Mouse (Mus musculus): ENCODE data around the gene Nipsnap1. TPM values are rescaled to one million over a fixed set of nuclear protein-coding genes. Genes with fewer than 3 reads are reported as not detected.

Gene Nipsnap1
- polyA plus RNA-seq (2014; fragmentation: Nextera tagmentation; extraction: Ambion mirVana), result 116 and 118 TPM in 2 replicates

DNA sequence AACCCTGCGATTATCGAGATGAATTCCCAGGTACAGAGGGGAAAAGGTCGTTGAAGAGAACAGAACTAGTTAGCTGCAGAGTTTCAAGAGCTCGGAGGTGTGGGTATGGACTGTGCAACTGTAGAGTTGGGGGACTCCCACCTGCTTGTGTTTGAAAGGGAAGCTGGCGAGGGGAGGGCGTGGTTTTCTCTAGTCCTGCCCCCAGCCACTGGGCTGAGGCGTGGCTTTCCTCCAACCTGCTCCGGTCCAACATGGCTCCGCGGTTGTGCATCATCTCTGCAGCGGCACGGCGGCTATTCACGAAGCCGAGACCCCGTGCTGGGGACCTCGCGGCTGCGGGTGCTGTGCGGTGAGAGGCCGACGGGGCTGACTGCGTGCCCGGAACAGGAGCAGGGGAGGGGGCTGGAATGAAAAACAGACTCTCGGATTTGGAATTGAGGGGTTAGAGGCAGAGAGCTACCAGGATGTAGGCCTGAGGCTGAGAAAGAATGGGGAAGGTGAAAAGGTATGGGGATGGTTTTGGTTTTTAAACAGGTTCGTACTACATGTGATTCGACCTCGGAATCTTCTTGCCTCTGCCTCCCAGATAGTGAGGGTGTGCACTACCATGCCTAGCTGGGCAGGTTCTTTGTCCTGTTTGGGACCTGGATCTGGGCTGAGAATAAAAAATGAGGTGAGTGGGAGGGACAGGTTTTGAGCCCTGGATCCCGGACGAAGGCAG lies at the start of gene Nipsnap1:
Nipsnap1 (plus strand) TSS at position 197 of the 721 bp plus-strand sequence.
- Histone ChIP-seq H3K9me3 (ENCODE audit: control insufficient read depth, low read length) (no peaks in the 10 kb centered on the region), H3K27me3 (ENCODE audit: control insufficient read depth, insufficient read depth, low read length) (no peaks in the 10 kb centered on the region), H3K36me3 (replicated peaks; ENCODE audit: control insufficient read depth, insufficient read depth) (no peaks in the 10 kb centered on the region; the same call in 1 of the 2 replicates), H3K4me1 (replicated peaks; ENCODE audit: control insufficient read depth, insufficient read depth, low read length) (peaks cover 9% of the 10 kb centered on the region), H3K27ac (peak within 1 kb of the TSS; percentile 63), H3K4me3 (replicated peaks; ENCODE audit: low read length) (peak within 1 kb of the TSS; percentile 52), H3K4me2 (replicated peaks) (peak within 1 kb of the TSS; percentile 67), H3K9ac (peak within 1 kb of the TSS; percentile 71)
- DNase-seq (ENCODE audit: low spot score) (peak; percentile 84), ATAC-seq (ENCODE audit: low FRiP score) (peak; percentile 92)
- WGBS, result under 1% methylated on average over 30 of the region's 30 CpGs

GRCm38 (mm10) chr11:4826152-4826778 lies 47.5 kb upstream of the Nipsnap1 start:
- Histone ChIP-seq H3K4me3 (replicated peaks; ENCODE audit: low read length) (no peak overlapping the region), H3K9ac (no peak overlapping the region), H3K4me2 (replicated peaks) (no peak overlapping the region), H3K36me3 (replicated peaks; ENCODE audit: control insufficient read depth, insufficient read depth) (no peaks in the 10 kb centered on the region), H3K27me3 (ENCODE audit: control insufficient read depth, insufficient read depth, low read length) (no peaks in the 10 kb centered on the region), H3K4me1 (replicated peaks; ENCODE audit: control insufficient read depth, insufficient read depth, low read length) (no peaks in the 10 kb centered on the region), H3K9me3 (ENCODE audit: control insufficient read depth, low read length) (no peaks in the 10 kb centered on the region), H3K27ac (no peak overlapping the region)
- DNase-seq (ENCODE audit: low spot score) (no peak), ATAC-seq (ENCODE audit: low FRiP score) (no peak)
- 96% methylated on average over 3 of the region's 3 CpGs for WGBS

- Histone ChIP-seq H3K27me3 (ENCODE audit: control insufficient read depth, insufficient read depth, low read length) (no peaks in the 10 kb centered on the region), H3K9me3 (ENCODE audit: control insufficient read depth, low read length) (no peaks in the 10 kb centered on the region), H3K9ac (no peak overlapping the region), H3K27ac (no peak overlapping the region), H3K36me3 (replicated peaks; ENCODE audit: control insufficient read depth, insufficient read depth) (no peaks in the 10 kb centered on the region), H3K4me2 (replicated peaks) (no peak overlapping the region), H3K4me3 (replicated peaks; ENCODE audit: low read length) (no peak overlapping the region), H3K4me1 (replicated peaks; ENCODE audit: control insufficient read depth, insufficient read depth, low read length) (no peaks in the 10 kb centered on the region)
- ATAC-seq (ENCODE audit: low FRiP score) (no peak), DNase-seq (ENCODE audit: low spot score) (no peak)
These were observed 46.4 kb upstream of the Nipsnap1 start for GRCm38 (mm10) chr11:4827340-4827739.

DNA sequence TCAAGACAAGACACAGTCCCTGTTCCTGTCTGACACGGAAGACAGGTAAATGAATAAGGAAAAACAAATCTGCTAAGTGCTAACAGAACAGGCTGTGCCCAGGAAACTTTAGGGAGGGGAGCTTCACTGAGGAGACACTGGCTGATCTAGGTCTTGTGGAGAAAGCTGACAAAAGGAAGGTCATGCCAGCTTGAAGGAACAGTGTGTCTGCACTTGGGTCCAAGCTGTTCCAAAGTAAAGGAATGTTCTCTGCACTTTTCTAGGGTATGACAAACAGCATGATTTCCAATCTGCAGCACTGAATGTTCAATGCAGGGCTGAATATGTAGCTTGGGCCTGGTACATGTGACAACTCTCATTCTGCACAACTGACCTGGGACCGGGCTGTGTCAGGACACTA lies 45.8 kb upstream of the Nipsnap1 start:
- Histone ChIP-seq H3K4me3 (replicated peaks; ENCODE audit: low read length) (no peak overlapping the region), H3K9ac (no peak overlapping the region), H3K27me3 (ENCODE audit: control insufficient read depth, insufficient read depth, low read length) (no peaks in the 10 kb centered on the region), H3K4me2 (replicated peaks) (no peak overlapping the region), H3K36me3 (replicated peaks; ENCODE audit: control insufficient read depth, insufficient read depth) (no peaks in the 10 kb centered on the region), H3K27ac (no peak overlapping the region), H3K4me1 (replicated peaks; ENCODE audit: control insufficient read depth, insufficient read depth, low read length) (no peaks in the 10 kb centered on the region), H3K9me3 (ENCODE audit: control insufficient read depth, low read length) (no peaks in the 10 kb centered on the region)
- WGBS, result 79% methylated on average over 2 of the region's 2 CpGs
- DNase-seq (ENCODE audit: low spot score) (no peak), ATAC-seq (ENCODE audit: low FRiP score) (no peak)

DNA sequence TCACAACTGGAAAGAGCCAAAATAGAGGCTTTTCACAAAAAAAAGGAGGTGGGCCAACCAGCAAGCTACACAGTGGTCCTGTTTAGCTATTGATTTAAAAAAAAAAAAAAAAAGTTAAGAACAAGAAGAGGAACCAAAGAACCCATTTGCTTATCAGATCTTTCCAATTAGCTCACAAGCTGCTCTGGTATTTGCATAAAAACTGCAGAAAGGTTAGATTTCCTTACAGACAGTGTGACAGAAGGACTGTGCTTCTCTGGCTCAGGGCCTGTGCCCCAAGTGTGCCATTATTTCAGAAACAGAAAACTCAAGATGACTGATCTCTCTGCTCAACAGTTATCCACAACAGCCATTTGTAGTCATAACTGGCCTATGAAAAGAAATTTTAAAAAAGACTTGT lies 42.7 kb upstream of the Nipsnap1 start:
- no peaks in the 10 kb centered on the region for H3K9me3 ChIP-seq (ENCODE audit: control insufficient read depth, low read length)
- H3K27ac ChIP-seq, result no peak overlapping the region
- H3K27me3 ChIP-seq (ENCODE audit: control insufficient read depth, insufficient read depth, low read length), result no peaks in the 10 kb centered on the region
- ATAC-seq (ENCODE audit: low FRiP score) (no peak), DNase-seq (ENCODE audit: low spot score) (no peak)
- H3K4me1 ChIP-seq (replicated peaks; ENCODE audit: control insufficient read depth, insufficient read depth, low read length), result no peaks in the 10 kb centered on the region
- no peak overlapping the region for H3K4me3 ChIP-seq (replicated peaks; ENCODE audit: low read length)
- no peak overlapping the region for H3K4me2 ChIP-seq (replicated peaks)
- H3K9ac ChIP-seq, result no peak overlapping the region
- no peaks in the 10 kb centered on the region for H3K36me3 ChIP-seq (replicated peaks; ENCODE audit: control insufficient read depth, insufficient read depth)

DNA sequence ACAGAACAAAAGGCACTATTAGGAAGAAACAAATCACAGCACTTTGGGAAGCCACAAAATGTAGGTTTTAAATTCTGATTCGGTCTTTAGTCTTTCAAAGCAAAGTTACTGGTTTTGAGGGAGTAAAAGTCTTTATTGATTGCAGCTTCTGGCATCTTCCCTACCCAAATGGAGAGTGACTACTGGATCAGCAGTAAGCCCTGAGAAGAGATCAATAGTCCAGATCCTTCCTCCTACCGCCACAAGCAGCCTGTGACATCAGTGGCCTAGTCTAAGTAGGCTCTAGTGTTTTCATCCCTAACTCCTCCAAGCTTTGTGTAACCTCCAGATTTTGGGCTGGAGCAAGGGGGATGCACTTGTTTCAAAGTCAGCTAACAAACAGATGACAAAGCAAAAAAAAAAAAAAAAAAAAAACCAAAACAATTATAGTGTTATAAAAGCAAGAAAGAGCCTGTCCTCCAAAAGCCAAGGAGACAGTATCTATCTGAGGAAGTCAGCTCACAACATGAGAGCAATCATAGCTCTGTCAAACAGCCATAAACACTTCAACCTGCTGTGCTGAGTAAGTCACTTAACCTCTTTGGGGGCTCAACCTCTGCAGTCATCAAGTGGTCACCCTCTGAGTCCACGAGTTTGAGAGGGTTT lies 40.3 kb upstream of the Nipsnap1 start:
- no peak overlapping the region for H3K9ac ChIP-seq
- WGBS, result 83% methylated on average over 3 of the region's 3 CpGs
- no peak overlapping the region for H3K4me2 ChIP-seq (replicated peaks)
- H3K36me3 ChIP-seq (replicated peaks; ENCODE audit: control insufficient read depth, insufficient read depth), result no peaks in the 10 kb centered on the region
- H3K4me1 ChIP-seq (replicated peaks; ENCODE audit: control insufficient read depth, insufficient read depth, low read length), result no peaks in the 10 kb centered on the region
- H3K27ac ChIP-seq, result no peak overlapping the region
- no peaks in the 10 kb centered on the region for H3K27me3 ChIP-seq (ENCODE audit: control insufficient read depth, insufficient read depth, low read length)
- ATAC-seq (ENCODE audit: low FRiP score), result no peak
- H3K9me3 ChIP-seq (ENCODE audit: control insufficient read depth, low read length), result no peaks in the 10 kb centered on the region
- no peak overlapping the region for H3K4me3 ChIP-seq (replicated peaks; ENCODE audit: low read length)
- DNase-seq (ENCODE audit: low spot score), result no peak

DNA sequence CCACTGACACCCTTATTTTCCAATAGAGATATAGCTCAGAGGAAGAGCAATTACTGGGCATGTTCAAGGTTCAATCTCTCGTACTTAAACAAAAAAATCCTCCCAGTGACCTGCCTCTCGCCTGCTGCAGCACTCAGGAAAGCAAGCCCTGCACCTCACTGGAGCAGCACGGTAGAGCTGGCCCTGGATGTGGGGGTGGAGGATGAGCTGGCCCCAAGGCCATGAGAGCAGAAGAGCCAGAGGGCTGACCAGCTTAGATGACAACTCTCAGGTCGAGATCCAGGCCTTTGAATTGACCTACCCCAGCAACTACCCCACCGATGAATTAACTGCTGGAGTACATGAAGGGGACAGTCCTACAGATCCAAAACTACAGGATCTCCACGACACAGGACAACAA lies 38.3 kb upstream of the Nipsnap1 start:
- ATAC-seq (ENCODE audit: low FRiP score), result no peak
- Histone ChIP-seq H3K4me3 (replicated peaks; ENCODE audit: low read length) (no peak overlapping the region), H3K27ac (no peak overlapping the region), H3K4me1 (replicated peaks; ENCODE audit: control insufficient read depth, insufficient read depth, low read length) (no peaks in the 10 kb centered on the region), H3K27me3 (ENCODE audit: control insufficient read depth, insufficient read depth, low read length) (no peaks in the 10 kb centered on the region), H3K9ac (no peak overlapping the region), H3K4me2 (replicated peaks) (no peak overlapping the region), H3K9me3 (ENCODE audit: control insufficient read depth, low read length) (no peaks in the 10 kb centered on the region), H3K36me3 (replicated peaks; ENCODE audit: control insufficient read depth, insufficient read depth) (no peaks in the 10 kb centered on the region)
- 86% methylated on average over 6 of the region's 6 CpGs for WGBS
- no peak for DNase-seq (ENCODE audit: low spot score)

DNA sequence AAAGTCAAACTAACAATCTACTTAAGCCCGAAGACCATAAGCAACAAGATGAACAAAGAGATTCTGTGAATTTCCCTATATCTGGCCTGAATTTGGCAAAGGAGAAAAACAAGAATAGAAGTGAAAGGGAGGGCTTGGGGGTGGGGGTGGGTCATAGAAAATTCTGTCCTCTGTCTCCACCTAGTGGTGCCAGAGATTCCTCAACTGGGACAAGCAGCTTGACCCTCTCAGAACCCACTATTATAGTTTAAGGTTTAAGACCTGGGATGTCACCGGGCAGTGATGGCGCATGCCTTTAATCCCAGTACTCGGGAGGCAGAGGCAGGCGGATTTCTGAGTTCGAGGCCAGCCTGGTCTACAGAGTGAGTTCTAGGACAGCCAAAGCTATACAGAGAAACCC lies 37.0 kb upstream of the Nipsnap1 start:
- H3K36me3 ChIP-seq (replicated peaks; ENCODE audit: control insufficient read depth, insufficient read depth), result no peaks in the 10 kb centered on the region
- no peak overlapping the region for H3K4me3 ChIP-seq (replicated peaks; ENCODE audit: low read length)
- H3K9ac ChIP-seq, result no peak overlapping the region
- no peaks in the 10 kb centered on the region for H3K27me3 ChIP-seq (ENCODE audit: control insufficient read depth, insufficient read depth, low read length)
- WGBS, result 70% methylated on average over 6 of the region's 6 CpGs
- H3K4me2 ChIP-seq (replicated peaks), result no peak overlapping the region
- ATAC-seq (ENCODE audit: low FRiP score) (no peak), DNase-seq (ENCODE audit: low spot score) (peak; percentile 50)
- no peaks in the 10 kb centered on the region for H3K4me1 ChIP-seq (replicated peaks; ENCODE audit: control insufficient read depth, insufficient read depth, low read length)
- no peak overlapping the region for H3K27ac ChIP-seq
- H3K9me3 ChIP-seq (ENCODE audit: control insufficient read depth, low read length), result no peaks in the 10 kb centered on the region

- H3K9ac ChIP-seq, result no peak overlapping the region
- no peaks in the 10 kb centered on the region for H3K4me1 ChIP-seq (replicated peaks; ENCODE audit: control insufficient read depth, insufficient read depth, low read length)
- ATAC-seq (ENCODE audit: low FRiP score), result no peak
These were observed 36.4 kb upstream of the Nipsnap1 start for GRCm38 (mm10) chr11:4837342-4837741.

More at GRCm38 (mm10) chr11:4837342-4837741, 36.4 kb upstream of the Nipsnap1 start:
- DNase-seq (ENCODE audit: low spot score), result no peak
- no peaks in the 10 kb centered on the region for H3K27me3 ChIP-seq (ENCODE audit: control insufficient read depth, insufficient read depth, low read length)
- H3K36me3 ChIP-seq (replicated peaks; ENCODE audit: control insufficient read depth, insufficient read depth), result no peaks in the 10 kb centered on the region
- no peak overlapping the region for H3K27ac ChIP-seq
- H3K4me3 ChIP-seq (replicated peaks; ENCODE audit: low read length), result no peak overlapping the region
- H3K4me2 ChIP-seq (replicated peaks), result no peak overlapping the region
- no peaks in the 10 kb centered on the region for H3K9me3 ChIP-seq (ENCODE audit: control insufficient read depth, low read length)
- 86% methylated on average over 5 of the region's 5 CpGs for WGBS

Measured in hindbrain, embryonic 14.5 days (tissue).